In genomic region chr1:140560801-140561200, GRCm38 (mm10) we compare ENCODE assay signal across 22 mouse cellular contexts.
"Had no signal": no experiment of that assay in that cellular context is flagged by ENCODE, and none has a peak within 500 bp of the region (broad histone marks: within the 10 kb centered on the region; RNA-seq: fewer than 3 reads in every experiment).

No protein-coding gene starts in this region.

- H3K27ac ChIP-seq: kidney, postnatal 0 days; limb, embryonic 12.5 days; limb, embryonic 15.5 days; liver, embryonic 14.5 days; macrophage; midbrain, embryonic 12.5 days; midbrain, embryonic 15.5 days; neural tube, embryonic 12.5 days; neural tube, embryonic 15.5 days; stomach, postnatal 0 days had no signal

- ATAC-seq: intestine, postnatal 0 days; liver, postnatal 0 days; lung, postnatal 0 days; midbrain, embryonic 15.5 days had no signal

- H3K36me3 ChIP-seq: limb, embryonic 12.5 days; limb, embryonic 15.5 days; midbrain, embryonic 12.5 days; midbrain, embryonic 15.5 days; neural tube, embryonic 12.5 days; neural tube, embryonic 15.5 days had no signal

- H3K27me3 ChIP-seq: limb, embryonic 12.5 days; limb, embryonic 15.5 days; midbrain, embryonic 12.5 days; midbrain, embryonic 15.5 days; neural tube, embryonic 12.5 days; neural tube, embryonic 15.5 days had no signal

- H3K9ac ChIP-seq: limb, embryonic 12.5 days; limb, embryonic 15.5 days; liver, embryonic 14.5 days; liver, postnatal 0 days; lung, embryonic 14.5 days; midbrain, embryonic 12.5 days; midbrain, embryonic 15.5 days; neural tube, embryonic 12.5 days; neural tube, embryonic 15.5 days had no signal

- H3K9me3 ChIP-seq: limb, embryonic 12.5 days; limb, embryonic 15.5 days; midbrain, embryonic 12.5 days; midbrain, embryonic 15.5 days; neural tube, embryonic 12.5 days; neural tube, embryonic 15.5 days had no signal

- DNase-seq: kidney, adult 2 months; kidney, postnatal 25 days; left cerebral cortex, postnatal 4 days; liver, postnatal 0 days; lung, embryonic 14.5 days; right cerebral cortex, adult 18-20 months; right cerebral cortex, postnatal 14 days; right cerebral cortex, postnatal 4 days; thymus, postnatal 36 days had no signal

- H3K4me3 ChIP-seq: limb, embryonic 12.5 days; limb, embryonic 15.5 days; midbrain, embryonic 12.5 days; midbrain, embryonic 15.5 days; neural tube, embryonic 12.5 days; neural tube, embryonic 15.5 days had no signal

- H3K4me1 ChIP-seq: limb, embryonic 12.5 days; limb, embryonic 15.5 days; midbrain, embryonic 12.5 days; midbrain, embryonic 15.5 days; neural tube, embryonic 12.5 days; neural tube, embryonic 15.5 days had no signal

- H3K4me2 ChIP-seq: limb, embryonic 12.5 days; limb, embryonic 15.5 days; liver, embryonic 11.5 days; lung, embryonic 14.5 days; midbrain, embryonic 12.5 days; midbrain, embryonic 15.5 days; neural tube, embryonic 12.5 days; neural tube, embryonic 15.5 days had no signal
